Mouse (Mus musculus): ENCODE results near the gene Shtn1.

The Shtn1 gene

DNA sequence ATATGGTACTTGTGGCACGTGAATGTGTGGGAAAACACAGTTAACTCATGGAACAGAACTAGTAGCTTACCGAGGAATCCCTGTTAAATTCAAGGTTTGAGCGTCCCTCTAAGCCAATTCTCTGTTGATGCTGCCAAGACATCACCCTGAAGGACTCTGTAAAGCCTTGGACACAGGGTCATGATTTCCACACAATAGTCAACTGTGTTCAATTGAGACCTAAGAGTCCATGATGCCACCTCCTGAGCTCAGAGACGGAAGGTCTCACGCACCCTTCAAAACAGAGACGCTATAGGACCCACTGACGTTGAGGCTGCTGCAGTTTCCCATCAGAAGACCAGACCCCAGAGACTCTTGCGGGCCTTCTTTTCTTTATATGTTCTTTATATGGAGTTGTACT lies 101.8 kb downstream of the Shtn1 start:
- DNase-seq (ENCODE audit: low spot score in 2 of 2): no peak

DNA sequence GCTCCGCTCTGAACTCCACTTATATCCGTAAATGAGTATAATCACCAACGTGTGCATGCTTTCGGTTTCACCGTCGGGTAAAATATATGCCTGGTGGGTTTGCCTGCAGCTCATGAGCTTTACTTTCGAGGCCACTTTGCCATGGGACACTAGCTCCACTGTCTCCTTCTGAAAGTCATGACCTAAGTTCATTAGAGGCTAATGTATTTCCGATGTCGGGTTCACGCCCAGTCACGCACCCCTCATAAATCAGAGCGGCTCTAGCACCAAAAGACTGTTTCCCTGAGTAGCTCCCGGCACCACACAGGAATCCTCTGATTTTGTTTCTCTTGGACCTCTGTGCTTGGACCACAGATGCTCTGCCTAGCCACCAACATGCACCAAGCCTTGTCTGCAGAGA lies 105.1 kb downstream of the Shtn1 start:
- DNase-seq (ENCODE audit: low spot score in 2 of 2): no peak

DNA sequence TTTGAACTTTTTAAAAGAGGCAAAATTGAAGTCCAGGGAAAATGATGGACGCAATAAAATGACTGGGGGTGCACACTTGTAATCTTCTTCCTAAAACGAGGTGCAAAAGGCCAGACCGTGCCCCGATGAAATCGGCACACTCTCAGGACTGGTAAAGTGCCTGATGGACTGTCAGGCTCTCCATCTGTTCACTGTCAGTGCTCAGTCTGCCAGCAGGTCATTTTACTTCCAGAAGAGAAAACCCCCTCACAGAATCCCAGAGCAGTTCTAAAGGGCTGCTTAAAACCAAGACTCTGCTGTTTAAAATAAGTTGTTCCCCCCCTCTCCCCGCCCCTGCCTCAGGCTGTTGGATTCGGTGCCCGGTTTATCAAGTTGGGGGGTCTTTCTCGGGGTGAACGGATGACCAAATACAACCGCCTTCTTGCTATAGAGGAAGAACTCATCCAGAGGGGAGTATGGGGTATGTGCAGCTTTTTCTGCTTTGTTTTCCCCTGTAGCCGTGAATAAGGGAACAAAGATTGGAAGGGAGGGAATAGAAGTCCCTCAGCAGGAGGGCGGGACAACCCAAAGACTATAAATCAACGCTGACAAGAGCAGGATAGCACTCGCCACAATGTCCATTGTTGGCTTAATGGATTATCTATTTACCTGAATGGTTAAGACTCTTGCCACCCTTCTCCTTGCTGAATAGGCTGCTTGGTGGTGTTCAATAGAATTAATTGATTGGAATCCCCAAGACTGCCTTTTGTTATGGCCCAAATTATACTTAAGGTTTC lies 107.0 kb downstream of the Shtn1 start:
- DNase-seq (ENCODE audit: low spot score in 2 of 2): no peak

DNA sequence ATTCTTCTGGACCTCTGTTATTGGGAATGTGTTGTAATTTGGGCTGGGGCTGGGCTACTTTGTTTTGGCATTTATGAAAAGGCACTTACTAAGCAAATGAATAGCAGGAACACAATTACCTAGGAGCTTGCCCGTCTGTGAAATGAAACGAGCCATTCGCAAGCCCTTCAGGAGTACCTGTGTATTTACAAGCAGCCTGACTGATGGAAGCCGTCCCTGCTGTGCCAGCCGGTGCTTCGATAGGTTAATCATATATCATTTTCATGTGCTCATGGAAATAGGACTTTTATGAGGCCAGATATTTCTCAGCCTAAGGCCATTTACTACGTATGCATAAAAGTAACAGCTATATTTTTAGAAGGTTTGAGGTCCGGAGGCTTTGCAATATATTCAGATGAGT lies 112.9 kb downstream of the Shtn1 start:
- DNase-seq (ENCODE audit: low spot score in 2 of 2): no peak

DNA sequence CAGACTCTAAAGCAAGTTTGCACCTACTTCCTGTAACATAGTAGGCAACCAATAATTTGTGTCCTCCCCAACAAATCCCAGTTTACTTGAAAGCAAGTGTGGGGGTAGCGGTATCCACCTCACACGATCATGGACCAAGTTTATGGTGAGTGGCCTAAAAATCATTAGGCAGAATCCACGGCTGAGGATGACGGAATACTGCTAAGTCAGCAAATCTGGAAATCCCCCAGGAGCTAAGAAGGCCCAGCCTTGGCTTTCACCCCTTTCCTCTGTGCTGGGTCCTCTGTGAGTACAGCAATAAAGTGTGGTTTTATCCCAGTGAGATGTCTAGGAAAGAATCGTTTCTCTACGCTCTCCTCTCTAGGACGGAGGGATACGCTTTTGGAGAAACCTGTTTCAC lies 121.1 kb downstream of the Shtn1 start:
- no peak for DNase-seq (ENCODE audit: low spot score in 2 of 2)

DNA sequence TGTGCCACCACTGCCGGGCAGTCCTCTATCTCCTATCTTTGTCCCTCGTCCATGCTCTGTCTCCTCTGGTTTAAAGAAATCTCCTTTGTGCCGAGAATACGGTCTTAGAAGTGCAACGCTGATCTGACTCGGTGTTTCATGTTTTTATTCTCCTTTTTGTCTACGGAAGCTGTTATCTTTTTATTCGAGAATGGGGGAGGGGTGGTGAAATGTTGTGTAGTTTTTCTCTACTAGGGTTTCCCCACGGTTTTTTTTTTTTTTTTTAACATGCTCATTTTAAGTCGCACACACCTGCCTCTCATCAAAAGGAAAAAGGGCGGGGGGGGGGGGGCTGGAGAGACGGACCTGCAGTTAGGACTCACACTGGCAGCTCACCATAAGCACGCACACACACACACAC lies 123.7 kb downstream of the Shtn1 start:
- DNase-seq (ENCODE audit: low spot score in 2 of 2): no peak

DNA sequence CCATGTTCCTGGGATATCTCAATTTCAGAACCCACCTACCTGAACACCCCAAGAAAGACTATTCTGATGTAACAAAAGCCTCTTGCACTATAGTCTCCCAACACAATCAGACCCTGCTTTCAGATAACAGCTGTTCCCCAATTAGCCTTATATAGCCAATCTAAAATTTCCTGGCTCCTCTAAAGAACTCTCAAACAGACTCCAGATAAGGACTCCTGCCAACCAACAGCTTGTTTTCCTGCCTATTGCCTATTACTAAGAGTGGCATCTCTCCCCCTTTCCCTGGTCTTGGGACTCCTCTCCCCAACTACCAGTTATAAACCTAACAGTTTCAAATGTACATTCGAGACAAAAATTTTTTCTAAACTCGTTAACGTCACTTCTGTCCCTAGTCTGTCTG lies 124.4 kb downstream of the Shtn1 start:
- no peak for DNase-seq (ENCODE audit: low spot score in 2 of 2)

DNA sequence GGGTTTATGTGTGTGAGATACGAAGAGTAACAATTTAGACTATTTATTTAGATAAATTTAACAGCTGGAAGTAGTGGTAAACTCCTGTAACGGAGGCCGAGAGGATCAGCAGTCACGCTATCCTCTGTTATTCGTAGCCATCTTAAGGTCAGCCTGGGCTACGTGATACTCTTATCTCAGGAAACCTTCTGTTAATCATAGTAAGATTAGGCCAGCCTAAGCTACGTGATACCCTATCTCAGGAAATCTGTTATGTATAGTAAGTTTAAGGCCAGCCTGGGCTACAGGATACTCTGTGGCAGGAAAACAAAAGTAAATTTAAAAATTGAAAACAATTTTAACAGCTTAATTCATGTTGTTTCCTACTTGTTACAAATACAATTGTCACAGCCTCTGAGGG lies 129.9 kb downstream of the Shtn1 start:
- no peak for DNase-seq (ENCODE audit: low spot score in 2 of 2)

DNA sequence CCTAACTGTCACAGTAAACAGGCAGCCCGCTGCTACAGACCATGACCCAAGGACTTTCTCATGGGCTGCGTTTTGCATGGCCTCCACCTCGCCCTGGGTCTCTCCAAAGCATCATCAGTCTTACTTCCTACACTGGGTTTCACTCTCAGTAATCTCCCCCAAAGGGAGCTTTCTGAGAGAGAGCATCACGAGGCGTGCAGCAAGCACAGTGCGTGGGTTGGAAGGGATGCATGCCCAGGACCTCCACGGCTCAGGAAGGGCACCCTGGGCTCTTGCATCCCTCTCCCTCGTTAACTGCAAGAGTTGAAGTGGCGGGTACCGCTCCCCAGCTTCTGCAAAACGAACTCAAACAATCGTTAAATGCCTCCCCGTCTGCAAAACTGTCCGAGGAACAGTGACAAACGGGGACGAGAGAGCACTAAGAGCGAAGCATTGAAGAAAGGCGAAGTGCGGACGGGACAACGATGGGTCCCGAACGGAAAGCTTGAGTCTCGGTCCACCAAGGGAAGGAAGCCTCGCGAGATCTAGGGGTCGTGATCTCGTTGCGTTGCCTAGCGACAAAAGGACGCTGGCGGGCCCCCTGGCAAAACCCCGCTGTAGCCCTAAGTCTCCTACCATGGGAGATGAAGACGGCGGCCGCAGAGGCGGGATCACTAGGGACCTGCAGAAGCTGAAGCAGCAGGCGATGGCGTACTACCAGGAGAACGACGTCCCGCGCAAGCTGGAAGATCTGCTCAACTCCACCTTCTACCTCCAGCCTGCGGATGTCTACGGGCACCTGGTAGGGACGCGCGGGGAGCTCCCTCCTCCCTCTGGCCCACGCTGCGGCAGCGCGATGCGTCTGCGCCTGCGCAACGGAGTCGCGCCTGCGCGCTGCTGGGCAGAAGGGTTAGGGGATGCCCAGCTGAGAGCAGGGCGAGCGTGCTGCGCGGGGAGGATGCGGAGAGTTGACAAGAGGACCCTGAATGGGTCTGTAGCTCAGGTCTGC lies 132.8 kb downstream of the Shtn1 start, which contains the start of the genes Eno4 and Hspa12a:
Eno4 (plus strand) TSS at position 585 of the 988 bp plus-strand sequence.
Hspa12a (minus strand) TSS at position 814 of the 988 bp plus-strand sequence.
- DNase-seq (ENCODE audit: low spot score in 2 of 2): peak; percentile 93 to 97

DNA sequence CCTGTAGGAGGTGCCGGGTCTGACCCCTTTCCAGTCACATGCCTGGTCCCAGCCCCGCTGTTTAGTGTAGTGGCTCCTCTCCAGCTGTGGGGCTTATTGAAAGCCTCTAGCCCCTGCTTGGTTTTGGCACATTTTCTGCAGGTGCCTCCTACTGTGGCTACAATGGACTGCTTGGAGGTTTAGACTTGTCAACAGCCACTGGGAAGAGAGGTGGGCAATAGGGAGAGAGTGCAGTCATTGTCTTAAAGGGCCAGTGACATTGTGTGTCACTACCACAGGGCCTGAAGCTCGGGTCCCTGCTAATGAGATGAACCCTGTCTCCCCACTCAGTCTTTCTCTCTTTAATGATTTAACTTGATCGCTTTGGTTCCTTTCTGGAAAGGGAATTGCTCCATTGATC lies 142.8 kb downstream of the Shtn1 start:
- no peak for DNase-seq (ENCODE audit: low spot score in 2 of 2)

DNA sequence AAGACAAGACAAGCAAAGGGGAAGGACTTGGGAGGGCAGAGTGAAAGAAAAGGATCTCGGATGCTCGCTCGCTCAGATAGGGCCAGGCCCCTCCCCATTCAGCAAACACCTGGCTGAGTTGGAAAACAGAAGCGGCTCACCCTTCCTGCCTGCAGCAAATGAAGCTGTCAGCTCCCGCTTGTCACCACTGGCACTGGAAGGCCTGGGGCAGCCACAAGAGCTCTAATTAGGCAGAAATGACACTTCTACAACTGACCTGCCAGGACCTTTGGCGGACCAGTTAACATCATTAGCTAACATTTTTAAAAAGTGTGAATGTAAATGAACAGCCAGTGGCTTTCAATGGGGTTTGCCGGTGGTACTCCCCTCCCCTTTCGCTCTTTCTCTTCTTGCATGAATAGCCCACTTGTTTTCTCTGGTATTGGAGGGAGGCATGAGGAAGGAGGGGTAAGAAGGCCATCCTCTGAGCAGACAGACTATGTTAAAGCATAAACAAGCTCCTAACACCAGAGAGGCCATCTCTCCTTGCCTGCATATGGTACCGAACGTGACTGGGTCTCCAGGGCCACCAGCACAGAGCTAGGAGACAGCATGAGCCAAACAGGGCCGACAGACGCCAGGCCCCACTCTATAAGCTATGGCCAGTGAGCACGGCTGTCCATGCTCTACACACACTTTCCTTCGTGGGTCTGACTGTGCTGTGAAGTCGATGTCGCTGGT lies 144.7 kb downstream of the Shtn1 start:
- DNase-seq (ENCODE audit: low spot score in 2 of 2): no peak
